Mouse (Mus musculus) liver, postnatal 0 days (tissue): ENCODE measurements at regions not wholly inside any gene's neighbourhood (a gene's known extent, or its start where the extent isn't known, plus 50 kb on each side); places are given as distances from the start of the nearest gene placed in this dataset.

Source experiments
- CTCF ChIP-seq: sonication (generic); IDR thresholded peaks from 2 replicates; pipeline ENCODE4 v1.5.1; 2016; ENCODE audit warnings: antibody characterized with exemption, low read depth
- EP300 ChIP-seq: IDR thresholded peaks from 2 replicates; pipeline ENCODE4 v1.6.1; 2016; ENCODE audit warnings: antibody characterized with exemption, low read depth, mild to moderate bottlenecking

GRCm38 (mm10) chr13:59248411-59248810 lies 336.6 kb downstream of the Agtpbp1 start:
- TF ChIP-seq CTCF (no peak), EP300 (no peak)
